Mouse (Mus musculus) gastrocnemius, adult 8-10 months (tissue): Measurements from ENCODE around the gene Ank. TPM values are rescaled to one million over a fixed set of nuclear protein-coding genes. Genes with fewer than 3 reads are reported as not detected.

Experiments
- DNase-seq, 2 experiments: peaks; one replicate each; pipeline ENCODE4 v3.0.0; 2022; ENCODE audit warnings: low spot score in 2 of 2
- total RNA-seq, 4 experiments: library from RNA; stranded (reverse); gene quantifications; 2 replicates each; pipeline ENCODE4 v1.2.4; 2022

The Ank gene
- total RNA-seq, 4 experiments from 2014 or later: 126 to 164 (median 145) TPM

DNA sequence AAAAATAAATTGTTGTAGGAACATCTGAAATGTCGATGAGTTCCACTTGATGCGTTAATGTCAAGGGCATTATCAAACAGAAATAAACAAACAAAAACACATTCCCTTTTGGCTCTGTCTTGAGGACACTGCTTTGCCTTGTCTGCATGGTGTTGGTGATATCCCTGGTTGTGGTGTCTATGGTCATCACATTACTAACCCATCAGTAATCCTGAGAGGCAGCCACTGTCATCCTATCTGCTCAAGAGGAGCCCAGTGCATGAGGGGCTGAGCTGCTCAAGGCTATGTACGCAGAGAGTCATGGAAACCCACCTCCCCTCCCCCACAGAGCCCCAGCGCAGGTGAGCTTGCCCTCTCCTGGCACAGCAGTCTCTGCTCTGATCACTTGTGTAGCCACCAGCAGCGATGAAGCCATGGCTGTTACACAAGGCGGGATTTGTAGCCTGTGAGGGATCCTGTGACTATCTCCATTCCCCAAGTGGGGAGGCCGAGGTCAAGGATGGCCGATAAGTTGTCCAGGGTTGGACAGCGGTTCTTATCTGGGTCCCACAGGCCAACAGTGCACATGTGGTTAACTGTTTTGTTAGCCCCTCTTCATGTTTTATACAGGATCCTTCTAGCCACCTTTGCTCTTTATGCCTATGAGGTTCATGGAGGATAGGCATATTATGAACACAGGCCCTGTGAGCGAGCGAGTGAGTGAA, 30.3 kb downstream of the Ank start:
- no peak for DNase-seq

DNA sequence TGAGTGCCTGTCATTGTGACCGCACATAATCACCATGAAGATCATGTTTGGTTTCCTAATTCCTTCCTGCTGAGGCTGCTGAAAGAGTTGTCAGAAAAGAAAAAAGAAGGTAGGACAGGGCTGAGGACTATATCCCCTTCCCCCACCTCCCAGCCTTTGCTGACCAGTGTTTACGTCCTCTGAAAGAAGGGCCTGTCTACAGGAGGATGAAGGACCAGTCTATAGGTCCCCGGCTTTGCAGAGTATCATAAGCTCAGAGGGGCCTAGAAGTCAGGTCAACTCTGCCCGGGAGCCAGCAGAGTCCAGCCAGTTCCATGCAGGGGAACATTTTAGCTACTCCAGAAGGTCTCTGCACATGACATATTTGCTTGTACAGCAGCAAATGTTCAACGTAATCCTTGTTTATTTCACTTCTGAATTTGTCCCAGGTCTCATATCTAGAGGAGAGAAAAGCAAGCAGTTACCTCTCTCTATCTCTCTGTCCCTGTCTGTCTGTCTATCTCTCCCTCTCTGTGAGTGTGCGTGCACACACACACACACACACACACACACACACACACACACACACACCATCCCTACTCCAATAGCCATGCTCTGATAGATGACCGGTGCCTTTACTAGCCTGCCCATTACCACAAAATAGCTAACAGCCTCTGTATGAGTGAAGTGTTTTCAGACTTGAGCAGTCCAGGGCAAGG, 31.0 kb downstream of the Ank start:
- no peak for DNase-seq

DNA sequence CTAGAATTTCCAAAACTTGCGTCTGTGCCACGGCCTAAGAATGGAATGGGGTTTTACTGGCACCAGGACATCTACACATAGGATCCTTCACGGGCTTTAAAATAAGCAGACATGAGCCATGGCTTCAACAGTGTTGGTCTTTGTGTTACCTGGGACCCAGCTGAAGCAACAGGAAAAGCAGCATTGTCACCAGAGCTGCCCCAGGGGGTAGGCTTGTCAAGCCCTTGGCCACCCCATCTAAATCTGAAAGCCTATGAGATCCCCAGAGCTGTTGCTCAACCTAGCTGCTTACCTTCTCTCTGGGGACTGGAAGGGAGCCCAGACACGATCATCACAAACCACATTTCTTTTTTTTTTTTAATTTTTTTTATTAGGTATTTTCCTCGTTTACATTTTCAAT, 31.6 kb downstream of the Ank start:
- DNase-seq: no peak

DNA sequence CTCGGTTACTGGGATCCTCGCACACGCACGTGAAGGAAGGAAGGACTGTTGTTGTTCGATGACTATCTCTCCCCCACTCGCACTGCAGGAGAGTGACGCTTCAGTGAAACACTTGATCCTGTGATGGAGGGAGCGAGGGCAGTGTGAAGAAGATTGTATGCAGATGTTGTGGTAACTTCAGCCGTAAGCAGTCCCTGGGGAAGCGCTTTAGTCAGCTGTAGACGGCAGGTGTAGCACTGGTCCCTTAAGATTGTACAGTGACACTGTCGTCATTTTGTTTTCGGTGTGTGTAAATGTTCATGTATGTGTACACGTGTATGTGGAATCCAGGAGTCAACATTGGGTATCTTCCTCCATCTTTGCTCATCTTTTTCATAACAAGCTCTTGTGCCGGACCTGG, 33.9 kb downstream of the Ank start:
- no peak for DNase-seq

GRCm38 (mm10) chr15:27502338-27502737, 35.9 kb downstream of the Ank start:
- DNase-seq: no peak

DNA sequence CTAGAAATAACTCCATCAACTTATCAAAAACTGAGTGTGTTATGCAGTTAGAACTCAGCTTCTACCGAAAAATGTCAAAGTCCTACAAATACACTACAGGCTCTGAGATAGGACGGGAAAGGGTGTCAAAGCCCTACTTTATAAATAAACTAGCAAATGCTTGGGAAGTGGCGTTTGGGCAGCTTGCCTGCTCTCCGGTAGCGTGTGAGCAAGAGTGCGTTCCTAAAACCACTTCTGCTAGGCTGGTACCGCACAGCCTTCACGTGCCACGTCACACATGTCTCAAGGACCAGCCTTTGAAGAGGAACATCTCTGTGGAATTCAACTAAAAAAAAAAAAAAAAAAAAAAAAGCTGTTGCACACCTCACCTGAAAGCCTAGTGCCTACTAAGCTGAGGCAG, 36.7 kb downstream of the Ank start:
- peak in 1 of 2 experiments; percentile 24 for DNase-seq

- peak; percentile 31 to 53 for DNase-seq
Measured at GRCm38 (mm10) chr15:27503801-27504730, 37.6 kb downstream of the Ank start.

DNA sequence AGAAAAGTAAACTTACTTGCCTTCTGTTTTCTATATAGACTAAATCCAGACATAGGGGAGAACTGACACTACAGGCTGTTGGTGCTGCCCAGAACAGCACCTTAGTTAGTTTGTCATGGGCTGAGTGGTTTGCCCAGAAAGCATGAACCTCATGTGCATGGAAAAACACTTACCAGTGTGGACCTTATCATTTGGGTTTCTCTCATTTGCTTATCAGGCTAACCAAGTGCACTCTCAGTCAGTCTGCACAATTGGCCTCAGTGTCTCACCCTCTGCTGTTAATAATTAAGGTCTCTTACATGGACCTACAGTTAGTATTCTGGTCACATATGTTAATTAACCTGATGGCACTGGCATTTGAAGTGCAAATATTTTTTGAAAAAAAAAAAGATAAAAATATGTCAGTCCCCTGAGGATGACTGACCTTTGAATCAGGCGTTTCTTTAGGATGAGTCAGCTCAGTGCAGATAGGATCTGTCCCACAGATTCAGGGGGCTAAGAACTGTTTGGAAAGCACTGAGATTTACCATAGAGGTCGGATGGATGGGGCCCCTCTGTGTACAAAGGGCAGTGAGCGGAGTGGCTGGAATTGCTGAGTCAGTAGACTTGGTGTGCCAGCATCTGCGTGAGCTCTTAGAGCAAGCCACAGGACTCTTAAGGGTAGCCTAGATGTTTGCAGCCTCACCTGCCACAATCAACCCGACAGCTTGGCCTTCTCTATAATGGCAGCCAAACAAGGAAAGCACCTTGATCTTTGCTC, 39.8 kb downstream of the Ank start:
- no peak for DNase-seq

DNA sequence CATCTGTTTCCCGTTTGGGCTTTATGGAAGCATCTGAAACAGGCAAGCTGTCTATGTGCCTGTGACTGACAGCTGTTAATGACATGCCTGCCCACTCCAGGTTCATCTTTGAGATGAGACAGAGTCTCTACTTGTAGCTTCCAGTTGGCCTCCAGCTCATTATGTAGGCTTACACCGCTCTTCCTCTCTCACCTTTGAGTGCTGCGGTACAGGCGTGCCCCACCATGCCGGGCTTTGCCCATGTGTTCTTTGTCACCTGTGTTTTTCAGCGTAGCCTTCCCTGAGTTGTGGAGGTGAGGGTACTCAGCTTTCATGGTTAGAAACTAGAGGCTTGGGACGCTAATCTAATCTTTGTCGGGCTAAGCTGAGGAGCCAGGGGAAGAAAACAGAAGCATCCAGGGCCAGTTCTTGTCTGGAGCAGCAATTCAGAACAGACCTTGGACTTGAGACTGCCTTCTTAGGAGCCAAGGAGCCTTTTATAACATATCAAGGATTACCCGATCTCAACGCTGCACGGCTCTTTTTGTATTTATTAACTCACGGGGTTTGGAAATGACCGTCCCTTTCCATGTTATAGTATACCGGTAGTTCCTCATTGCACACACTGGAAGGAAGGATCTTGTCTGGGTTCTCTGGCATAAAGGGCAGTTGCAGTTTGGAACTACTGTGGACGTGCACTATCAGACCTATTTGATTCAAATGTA, 40.6 kb downstream of the Ank start:
- no peak for DNase-seq

DNA sequence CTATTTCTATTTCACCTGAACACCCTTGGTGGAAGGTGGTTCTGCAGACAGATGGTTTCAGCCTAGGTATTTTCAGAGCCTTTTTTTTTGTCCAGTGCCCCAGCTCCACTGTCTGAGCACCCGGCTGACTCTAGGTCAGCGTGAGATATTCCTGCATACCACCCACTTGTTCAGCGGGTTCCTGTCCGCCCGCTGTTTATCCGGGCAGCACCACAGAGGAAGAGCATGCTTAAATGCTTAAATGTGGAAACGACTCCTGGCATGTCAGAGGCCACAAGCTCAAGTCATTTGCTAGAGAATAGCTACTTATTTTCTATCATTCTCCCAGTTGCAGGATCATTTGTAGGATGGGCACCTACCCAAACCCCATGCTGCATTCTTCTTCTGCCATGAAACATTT, 41.7 kb downstream of the Ank start:
- no peak for DNase-seq

- DNase-seq: peak; percentile 58 to 69
Measured at GRCm38 (mm10) chr15:27508982-27509381, 42.5 kb downstream of the Ank start.

- no peak for DNase-seq
Measured at GRCm38 (mm10) chr15:27516927-27517326, 50.5 kb downstream of the Ank start.

- DNase-seq: no peak
Measured at GRCm38 (mm10) chr15:27518026-27518425, 51.5 kb downstream of the Ank start.

DNA sequence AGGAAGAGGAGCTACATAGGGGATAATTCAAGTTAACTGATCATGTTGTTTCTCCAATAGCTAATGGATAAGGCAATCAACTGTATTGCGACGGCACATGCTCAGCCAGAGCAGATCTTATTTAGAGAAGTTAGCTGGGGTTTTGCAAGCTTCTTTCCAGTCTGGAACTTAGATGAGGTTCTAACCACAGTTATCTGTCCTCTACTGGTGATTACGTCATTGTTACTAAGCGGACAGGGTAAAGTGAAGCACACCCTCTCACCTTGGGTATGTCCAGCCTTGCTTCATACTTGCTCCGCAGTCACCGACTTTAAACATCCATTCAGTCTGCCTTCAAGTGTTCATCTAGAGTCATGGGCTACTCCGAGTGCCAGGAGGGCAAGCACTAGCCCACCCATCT, 53.4 kb downstream of the Ank start:
- no peak for DNase-seq

DNA sequence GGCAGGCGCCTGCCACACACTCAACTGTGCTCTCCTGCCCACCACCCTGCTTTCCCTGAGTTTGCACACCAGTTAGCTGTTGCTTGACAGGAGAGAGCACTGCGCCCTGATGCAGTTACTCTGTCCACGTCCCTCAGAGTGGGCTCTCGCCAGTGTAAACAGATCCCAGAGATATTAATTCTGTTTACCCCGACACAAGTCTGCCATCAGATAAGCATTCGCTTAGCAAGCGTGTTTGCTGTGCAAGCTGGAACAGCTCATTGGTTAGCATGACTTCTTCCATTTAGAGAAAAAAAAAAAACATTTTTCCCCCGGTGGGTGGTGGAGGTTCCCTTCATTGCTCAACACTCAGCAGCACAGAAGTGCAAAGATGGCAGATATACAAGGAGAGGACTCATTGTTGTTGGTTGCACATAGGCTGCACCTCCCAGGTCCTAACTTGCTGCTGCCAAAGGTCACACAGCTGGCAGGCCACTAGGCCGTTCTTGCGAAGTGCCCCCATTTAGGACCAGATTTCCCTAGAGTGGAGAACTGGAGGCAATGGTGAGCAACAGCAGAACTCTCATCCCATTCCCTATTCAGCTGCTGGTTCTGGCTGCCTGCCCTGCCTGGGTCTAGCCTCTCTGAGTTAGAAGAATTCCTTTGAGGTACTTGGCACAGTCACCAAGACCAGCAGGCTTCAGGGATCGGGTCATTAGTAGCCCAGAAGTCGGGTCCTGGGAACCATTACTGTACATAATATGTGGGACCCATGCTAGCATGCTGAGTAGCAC, 58.9 kb downstream of the Ank start:
- no peak for DNase-seq

DNA sequence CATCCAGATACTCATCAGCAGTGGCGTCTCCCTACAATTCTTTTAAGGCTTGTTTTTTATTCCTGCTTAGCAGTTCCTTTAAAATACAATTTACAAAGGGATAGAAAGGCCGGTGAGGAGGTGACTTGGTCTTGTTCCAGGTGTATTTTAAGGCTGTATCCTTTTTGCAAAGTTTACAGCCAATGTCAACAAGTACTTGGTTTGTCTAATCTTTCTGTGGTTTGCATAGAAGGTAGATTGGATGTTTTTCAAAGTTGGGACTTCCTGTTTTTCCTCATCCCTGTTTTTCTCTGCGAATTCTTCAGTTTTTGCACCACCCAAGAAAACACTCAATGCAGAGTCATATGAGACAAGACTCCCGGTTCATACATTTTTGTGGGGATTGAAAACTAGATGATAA, 62.4 kb downstream of the Ank start:
- no peak for DNase-seq

DNA sequence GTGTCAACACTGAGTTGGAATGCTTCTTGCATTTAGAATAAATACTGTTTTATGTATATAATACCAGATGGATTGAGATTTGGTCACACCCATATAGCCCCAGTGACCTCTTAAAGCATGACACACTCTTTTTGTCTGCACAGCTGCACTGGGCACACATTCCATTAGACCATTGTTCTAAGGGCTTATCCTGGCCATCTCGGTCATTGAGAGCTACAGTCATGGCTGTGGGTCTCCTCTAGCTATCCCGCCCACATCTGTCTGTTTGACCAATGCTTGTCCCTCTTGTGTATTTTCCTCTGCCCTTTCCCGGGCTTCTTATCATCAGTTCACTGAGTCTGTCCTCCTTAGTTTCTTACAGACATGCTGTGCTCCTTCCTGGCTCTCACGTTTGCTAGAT, 63.5 kb downstream of the Ank start:
- no peak for DNase-seq

GRCm38 (mm10) chr15:27533036-27533435, 66.6 kb downstream of the Ank start:
- DNase-seq: no peak

- no peak for DNase-seq
Measured at GRCm38 (mm10) chr15:27535681-27536080, 69.2 kb downstream of the Ank start.

DNA sequence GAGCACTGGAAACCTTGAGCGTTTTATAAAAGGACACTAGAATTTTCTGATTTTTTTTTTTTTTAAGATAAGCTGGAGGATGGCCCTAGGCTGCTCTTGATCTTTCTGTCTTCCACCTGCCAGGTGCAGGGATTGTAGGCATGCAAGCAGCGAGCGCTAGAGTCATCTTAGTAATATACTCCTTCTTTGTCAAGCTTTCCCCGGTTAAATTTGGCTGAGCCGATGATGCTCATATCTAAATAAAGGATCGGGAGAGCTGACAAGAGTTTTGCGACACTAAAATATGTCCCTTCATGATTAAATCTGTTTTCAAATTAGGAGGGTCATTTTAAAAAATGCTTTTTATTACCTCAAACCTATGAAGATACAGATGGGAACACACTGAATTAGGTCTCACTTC, 69.7 kb downstream of the Ank start:
- DNase-seq: no peak
